Mouse (Mus musculus): ENCODE measurements around the gene Gm20716. TPM values are rescaled to one million over a fixed set of nuclear protein-coding genes. Genes with fewer than 3 reads are reported as not detected.

The Gm20716 gene
- polyA plus RNA-seq, 1 experiment from 2014 or later = 28.5 TPM

DNA sequence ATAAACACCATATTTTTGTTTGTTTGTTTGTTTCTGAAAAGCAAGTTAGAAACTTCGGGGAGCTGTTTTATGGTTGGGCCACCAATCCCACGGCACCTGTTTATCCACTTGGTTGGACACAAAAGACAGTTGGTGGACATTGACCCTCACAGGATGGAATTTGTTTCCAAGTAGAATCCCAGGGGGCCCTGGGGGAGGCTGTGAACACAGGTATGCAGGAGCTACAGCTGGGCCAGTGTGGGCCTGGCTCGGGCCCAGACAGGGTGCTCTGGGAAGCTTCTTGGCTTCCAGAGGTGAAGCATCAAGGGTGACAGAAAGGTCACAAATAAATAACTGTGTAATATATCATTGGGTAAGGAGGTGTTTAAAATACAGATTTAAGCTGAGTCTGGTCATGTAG is 26.3 kb upstream of the Gm20716 start:
- DNase-seq (ENCODE audit: low spot score) (no peak), ATAC-seq (ENCODE audit: insufficient number of reproducible peaks, low FRiP score, low TSS enrichment, low read depth) (no peak)
- Histone ChIP-seq H3K9ac (ENCODE audit: low read length) (no peak overlapping the region), H3K27me3 (ENCODE audit: control insufficient read depth, insufficient read depth, low read length) (no peaks in the 10 kb centered on the region), H3K4me2 (ENCODE audit: low read depth, severe bottlenecking) (no peak overlapping the region), H3K4me1 (ENCODE audit: control insufficient read depth, insufficient read depth, low read length) (no peaks in the 10 kb centered on the region), H3K27ac (replicated peaks; ENCODE audit: low read depth, low read length) (no peak overlapping the region), H3K36me3 (ENCODE audit: control insufficient read depth, insufficient read depth, low read length) (no peaks in the 10 kb centered on the region), H3K9me3 (ENCODE audit: control insufficient read depth, low read length) (no peaks in the 10 kb centered on the region), H3K4me3 (ENCODE audit: low read depth, low read length) (no peak overlapping the region)
- WGBS = 82% methylated on average over 3 of the region's 3 CpGs

DNA sequence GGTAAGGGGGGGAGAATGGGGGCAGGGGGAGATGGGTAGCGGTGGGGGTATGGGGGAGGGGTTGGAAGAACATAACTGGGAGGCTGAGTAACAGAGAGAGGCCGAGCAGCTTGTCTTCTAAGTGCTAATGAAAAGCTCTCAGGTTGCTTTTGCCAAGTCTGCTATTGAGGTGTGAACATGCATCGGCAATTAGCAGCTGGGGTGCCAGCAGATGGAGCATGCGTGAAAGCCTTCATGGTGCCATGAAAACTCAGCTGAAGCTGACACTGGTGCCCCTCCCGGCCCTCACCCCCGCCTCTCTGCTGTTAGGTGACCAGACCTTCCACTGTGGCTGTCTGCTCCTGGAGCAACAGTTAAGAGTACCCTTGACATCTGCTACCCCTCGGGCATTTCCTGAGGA is 23.7 kb upstream of the Gm20716 start:
- DNase-seq (ENCODE audit: low spot score) = no peak
- Histone ChIP-seq H3K27me3 (ENCODE audit: control insufficient read depth, insufficient read depth, low read length) (no peaks in the 10 kb centered on the region), H3K27ac (replicated peaks; ENCODE audit: low read depth, low read length) (no peak overlapping the region), H3K4me2 (ENCODE audit: low read depth, severe bottlenecking) (no peak overlapping the region), H3K9me3 (ENCODE audit: control insufficient read depth, low read length) (no peaks in the 10 kb centered on the region), H3K4me3 (ENCODE audit: low read depth, low read length) (no peak overlapping the region), H3K9ac (ENCODE audit: low read length) (no peak overlapping the region), H3K36me3 (ENCODE audit: control insufficient read depth, insufficient read depth, low read length) (no peaks in the 10 kb centered on the region), H3K4me1 (ENCODE audit: control insufficient read depth, insufficient read depth, low read length) (no peaks in the 10 kb centered on the region)
- ATAC-seq (ENCODE audit: insufficient number of reproducible peaks, low FRiP score, low TSS enrichment, low read depth) = no peak
- 19% methylated on average over 7 of the region's 7 CpGs for WGBS

DNA sequence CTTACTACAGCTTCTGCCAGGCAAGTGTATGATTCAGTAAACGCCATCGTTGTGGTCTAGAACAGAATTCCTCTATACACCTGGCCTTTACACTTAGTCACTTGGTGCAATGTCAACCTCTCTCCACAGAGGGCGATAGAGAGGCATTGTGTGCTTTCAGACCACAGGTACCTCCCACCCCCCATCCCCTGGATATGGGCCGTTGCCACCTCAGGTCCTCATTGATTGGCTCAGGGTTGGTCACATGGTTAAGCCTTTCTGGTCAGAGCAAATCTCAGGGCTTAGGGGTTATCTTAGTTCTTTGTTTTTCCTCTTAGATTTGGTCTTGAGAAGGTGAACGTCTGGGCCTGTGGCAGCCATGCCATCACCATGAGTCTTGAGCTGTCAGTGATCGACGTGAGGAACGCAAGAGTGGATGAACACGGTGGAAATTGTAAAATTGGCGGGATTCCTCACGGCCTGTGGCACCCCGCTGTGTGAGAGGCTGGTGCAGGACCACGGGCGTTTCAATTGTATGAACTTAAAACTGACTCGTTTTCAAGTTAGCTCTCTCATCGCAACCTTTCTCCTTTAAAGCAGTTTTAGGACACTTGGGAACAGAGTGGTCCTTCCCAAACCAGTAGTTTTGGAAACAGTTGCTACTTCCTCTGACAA is 22.6 kb upstream of the Gm20716 start:
- H3K4me3 ChIP-seq (ENCODE audit: low read depth, low read length) = no peak overlapping the region
- H3K27me3 ChIP-seq (ENCODE audit: control insufficient read depth, insufficient read depth, low read length) = no peaks in the 10 kb centered on the region
- no peaks in the 10 kb centered on the region for H3K36me3 ChIP-seq (ENCODE audit: control insufficient read depth, insufficient read depth, low read length)
- no peaks in the 10 kb centered on the region for H3K9me3 ChIP-seq (ENCODE audit: control insufficient read depth, low read length)
- 12% methylated on average over 16 of the region's 16 CpGs for WGBS
- H3K27ac ChIP-seq (replicated peaks; ENCODE audit: low read depth, low read length) = no peak overlapping the region
- H3K4me2 ChIP-seq (ENCODE audit: low read depth, severe bottlenecking) = peak overlapping the region; percentile 18; the same call in 1 of the 2 replicates
- ATAC-seq (ENCODE audit: insufficient number of reproducible peaks, low FRiP score, low TSS enrichment, low read depth) (peak; percentile 69; the same call in 1 of the 2 replicates), DNase-seq (ENCODE audit: low spot score) (peak; percentile 83)
- no peak overlapping the region for H3K9ac ChIP-seq (ENCODE audit: low read length)
- no peaks in the 10 kb centered on the region for H3K4me1 ChIP-seq (ENCODE audit: control insufficient read depth, insufficient read depth, low read length)

DNA sequence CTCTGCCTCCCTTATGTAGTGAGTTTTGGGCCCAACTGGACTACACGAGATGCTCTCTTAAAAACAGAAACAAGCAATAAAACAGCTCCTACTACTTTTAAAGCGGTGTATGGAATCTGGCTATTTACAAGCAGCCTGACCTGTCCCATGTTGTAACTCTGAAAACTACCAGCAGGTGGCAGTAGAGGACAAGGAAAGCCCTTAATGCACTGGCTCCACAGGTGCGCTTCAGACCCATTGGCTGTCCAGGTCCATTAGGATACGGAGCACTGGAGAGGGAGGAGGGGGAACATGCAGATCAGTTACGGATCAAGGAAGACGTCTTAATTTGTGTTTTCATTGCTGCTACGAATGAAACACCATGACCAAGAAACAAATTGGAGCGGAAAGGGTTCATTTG is 20.1 kb upstream of the Gm20716 start:
- 18% methylated on average over 8 of the region's 8 CpGs for WGBS
- Histone ChIP-seq H3K27me3 (ENCODE audit: control insufficient read depth, insufficient read depth, low read length) (no peaks in the 10 kb centered on the region), H3K9me3 (ENCODE audit: control insufficient read depth, low read length) (no peaks in the 10 kb centered on the region), H3K4me3 (ENCODE audit: low read depth, low read length) (no peak overlapping the region), H3K4me2 (ENCODE audit: low read depth, severe bottlenecking) (no peak overlapping the region), H3K27ac (replicated peaks; ENCODE audit: low read depth, low read length) (no peak overlapping the region), H3K36me3 (ENCODE audit: control insufficient read depth, insufficient read depth, low read length) (no peaks in the 10 kb centered on the region), H3K9ac (ENCODE audit: low read length) (no peak overlapping the region), H3K4me1 (ENCODE audit: control insufficient read depth, insufficient read depth, low read length) (0 out of 2 replicates have a peak, but pooled peaks cover 1% of the 10 kb centered on the region)
- ATAC-seq (ENCODE audit: insufficient number of reproducible peaks, low FRiP score, low TSS enrichment, low read depth) = no peak
- peak; percentile 95 for DNase-seq (ENCODE audit: low spot score)

DNA sequence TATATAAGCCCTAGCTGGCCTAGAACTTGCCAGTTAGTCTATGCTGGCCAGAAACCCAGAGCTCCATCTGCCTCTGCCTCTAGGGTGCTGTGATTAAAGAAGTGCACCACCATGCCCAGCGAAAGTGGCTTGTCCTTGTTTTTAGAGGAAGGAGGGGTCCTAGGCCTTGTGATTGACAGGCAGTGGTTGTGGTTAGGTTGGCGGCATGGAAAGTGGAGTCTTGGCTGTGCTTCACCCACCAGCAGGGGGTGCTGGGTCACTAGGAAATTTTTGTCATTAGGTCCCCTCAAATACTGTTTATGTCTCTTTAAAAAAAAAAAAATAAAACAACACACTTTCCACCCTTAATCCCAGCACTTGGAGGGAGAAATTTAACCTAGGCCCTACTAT is 18.7 kb upstream of the Gm20716 start:
- H3K9me3 ChIP-seq (ENCODE audit: control insufficient read depth, low read length) = no peaks in the 10 kb centered on the region
- H3K9ac ChIP-seq (ENCODE audit: low read length) = no peak overlapping the region
- H3K27me3 ChIP-seq (ENCODE audit: control insufficient read depth, insufficient read depth, low read length) = no peaks in the 10 kb centered on the region
- 0 out of 2 replicates have a peak, but pooled peaks cover 2% of the 10 kb centered on the region for H3K4me1 ChIP-seq (ENCODE audit: control insufficient read depth, insufficient read depth, low read length)
- no peak for ATAC-seq (ENCODE audit: insufficient number of reproducible peaks, low FRiP score, low TSS enrichment, low read depth)
- peak; percentile 58 for DNase-seq (ENCODE audit: low spot score)
- no peaks in the 10 kb centered on the region for H3K36me3 ChIP-seq (ENCODE audit: control insufficient read depth, insufficient read depth, low read length)
- H3K4me2 ChIP-seq (ENCODE audit: low read depth, severe bottlenecking) = no peak overlapping the region
- no peak overlapping the region for H3K27ac ChIP-seq (replicated peaks; ENCODE audit: low read depth, low read length)
- H3K4me3 ChIP-seq (ENCODE audit: low read depth, low read length) = no peak overlapping the region
- WGBS = 24% methylated on average over 2 of the region's 2 CpGs

DNA sequence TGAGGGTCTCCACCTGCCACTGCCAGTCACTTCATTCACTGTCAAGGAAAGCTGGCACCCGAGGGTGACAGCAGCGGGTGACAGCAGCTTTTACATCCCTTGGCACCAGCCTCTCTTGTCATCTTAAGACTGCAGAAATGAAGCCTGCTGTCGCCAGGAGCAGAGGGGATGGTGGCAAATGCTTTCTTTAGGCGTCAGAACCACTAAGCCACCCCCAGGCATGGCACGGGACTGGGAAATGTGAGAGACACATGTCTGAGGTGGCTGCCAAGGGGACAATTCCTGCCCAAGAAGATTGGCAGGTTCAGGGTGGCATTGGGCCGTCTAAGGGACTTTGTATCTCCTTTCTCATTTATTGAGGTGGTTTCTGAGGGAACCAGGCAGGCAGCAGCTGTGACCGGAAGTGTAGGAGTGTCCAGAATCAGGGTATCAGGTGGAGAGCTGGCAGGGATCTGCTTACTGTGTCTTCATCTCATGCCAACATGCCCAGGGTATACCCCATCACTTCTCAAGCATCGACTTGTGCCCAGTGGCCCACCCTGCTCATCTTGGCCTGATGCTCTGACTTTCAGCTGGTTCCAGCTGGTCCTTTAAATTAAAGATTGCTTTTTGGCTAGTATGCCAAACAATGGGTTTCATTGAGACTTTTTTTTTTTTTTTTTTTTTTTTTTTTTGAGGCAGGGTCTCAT is 18.1 kb upstream of the Gm20716 start:
- H3K9ac ChIP-seq (ENCODE audit: low read length) = no peak overlapping the region
- no peak overlapping the region for H3K27ac ChIP-seq (replicated peaks; ENCODE audit: low read depth, low read length)
- H3K4me1 ChIP-seq (ENCODE audit: control insufficient read depth, insufficient read depth, low read length) = 0 out of 2 replicates have a peak, but pooled peaks cover 2% of the 10 kb centered on the region
- DNase-seq (ENCODE audit: low spot score) = no peak
- no peaks in the 10 kb centered on the region for H3K36me3 ChIP-seq (ENCODE audit: control insufficient read depth, insufficient read depth, low read length)
- no peak for ATAC-seq (ENCODE audit: insufficient number of reproducible peaks, low FRiP score, low TSS enrichment, low read depth)
- no peaks in the 10 kb centered on the region for H3K27me3 ChIP-seq (ENCODE audit: control insufficient read depth, insufficient read depth, low read length)
- H3K9me3 ChIP-seq (ENCODE audit: control insufficient read depth, low read length) = no peaks in the 10 kb centered on the region
- no peak overlapping the region for H3K4me3 ChIP-seq (ENCODE audit: low read depth, low read length)
- H3K4me2 ChIP-seq (ENCODE audit: low read depth, severe bottlenecking) = no peak overlapping the region
- 79% methylated on average over 8 of the region's 8 CpGs for WGBS

DNA sequence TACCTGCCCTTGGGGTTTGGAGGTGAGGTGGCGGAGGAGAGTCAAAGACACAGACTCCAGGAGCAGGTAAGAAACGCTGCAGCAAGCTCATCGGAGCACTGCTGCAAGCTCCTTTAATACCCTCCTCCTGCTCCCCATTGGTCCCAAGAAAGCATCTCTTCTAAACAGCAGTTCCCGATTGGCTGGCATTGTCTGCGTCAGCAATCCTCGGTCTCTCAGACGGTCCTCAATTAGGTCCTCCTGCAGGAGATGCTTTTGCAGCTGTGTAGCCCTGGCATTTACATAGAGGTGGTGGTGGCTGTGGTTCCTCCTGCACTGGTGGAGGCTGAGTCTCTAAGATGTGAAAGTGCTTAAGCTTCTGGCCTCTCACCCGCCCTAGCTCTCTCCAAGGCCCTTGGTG is 15.4 kb upstream of the Gm20716 start:
- Histone ChIP-seq H3K4me3 (ENCODE audit: low read depth, low read length) (no peak overlapping the region), H3K9me3 (ENCODE audit: control insufficient read depth, low read length) (no peaks in the 10 kb centered on the region), H3K4me1 (ENCODE audit: control insufficient read depth, insufficient read depth, low read length) (0 out of 2 replicates have a peak, but pooled peaks cover 2% of the 10 kb centered on the region), H3K27ac (replicated peaks; ENCODE audit: low read depth, low read length) (no peak overlapping the region), H3K27me3 (ENCODE audit: control insufficient read depth, insufficient read depth, low read length) (no peaks in the 10 kb centered on the region), H3K4me2 (ENCODE audit: low read depth, severe bottlenecking) (no peak overlapping the region), H3K9ac (ENCODE audit: low read length) (0 out of 2 replicates have a peak overlapping the region, but pooled peaks have one; percentile 22), H3K36me3 (ENCODE audit: control insufficient read depth, insufficient read depth, low read length) (no peaks in the 10 kb centered on the region)
- ATAC-seq (ENCODE audit: insufficient number of reproducible peaks, low FRiP score, low TSS enrichment, low read depth) (no peak), DNase-seq (ENCODE audit: low spot score) (no peak)
- 35% methylated on average over 8 of the region's 8 CpGs for WGBS

DNA sequence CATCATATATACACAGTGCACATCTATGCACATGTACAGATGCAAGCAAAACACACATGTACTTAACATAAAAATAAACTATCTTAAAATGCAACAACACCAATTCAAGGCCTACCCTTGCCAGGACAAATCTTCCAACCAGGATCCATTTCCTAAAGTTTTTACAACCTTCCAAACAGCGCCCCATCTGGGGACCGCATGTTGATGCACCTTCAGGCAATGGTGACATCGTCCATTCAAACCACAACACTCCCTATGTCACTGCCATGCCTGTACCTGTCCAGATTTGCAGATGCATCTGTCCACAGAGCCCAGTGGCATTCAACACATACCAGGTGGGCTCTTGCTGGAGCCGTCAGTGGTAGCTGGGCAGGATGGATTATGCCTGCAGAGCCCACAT is 13.1 kb upstream of the Gm20716 start:
- Histone ChIP-seq H3K4me3 (ENCODE audit: low read depth, low read length) (no peak overlapping the region), H3K4me2 (ENCODE audit: low read depth, severe bottlenecking) (no peak overlapping the region), H3K4me1 (ENCODE audit: control insufficient read depth, insufficient read depth, low read length) (0 out of 2 replicates have a peak, but pooled peaks cover 2% of the 10 kb centered on the region), H3K27me3 (ENCODE audit: control insufficient read depth, insufficient read depth, low read length) (no peaks in the 10 kb centered on the region), H3K36me3 (ENCODE audit: control insufficient read depth, insufficient read depth, low read length) (no peaks in the 10 kb centered on the region), H3K27ac (replicated peaks; ENCODE audit: low read depth, low read length) (no peak overlapping the region), H3K9me3 (ENCODE audit: control insufficient read depth, low read length) (no peaks in the 10 kb centered on the region), H3K9ac (ENCODE audit: low read length) (no peak overlapping the region)
- DNase-seq (ENCODE audit: low spot score) = no peak
- 69% methylated on average over 4 of the region's 4 CpGs for WGBS
- no peak for ATAC-seq (ENCODE audit: insufficient number of reproducible peaks, low FRiP score, low TSS enrichment, low read depth)
